Mouse (Mus musculus) B cell, adult 2 months (primary cell): ENCODE measurements around the gene Gfpt1.
"Not testable (repeated sequence)": the region's sequence is repeated elsewhere in the genome, so short reads cannot be mapped to it uniquely, and the experiment has no call there.

Experiments
- DNase-seq, 2 experiments: peaks; one replicate each; pipeline ENCODE4 v3.0.0; 2022

The Gfpt1 gene

GRCm38 (mm10) chr6:87042337-87043130 is at the start of gene Gfpt1:
Gene Gfpt1 (plus strand): TSS chr6:87042846.
- DNase-seq: peak; percentile 96 to 97

DNA sequence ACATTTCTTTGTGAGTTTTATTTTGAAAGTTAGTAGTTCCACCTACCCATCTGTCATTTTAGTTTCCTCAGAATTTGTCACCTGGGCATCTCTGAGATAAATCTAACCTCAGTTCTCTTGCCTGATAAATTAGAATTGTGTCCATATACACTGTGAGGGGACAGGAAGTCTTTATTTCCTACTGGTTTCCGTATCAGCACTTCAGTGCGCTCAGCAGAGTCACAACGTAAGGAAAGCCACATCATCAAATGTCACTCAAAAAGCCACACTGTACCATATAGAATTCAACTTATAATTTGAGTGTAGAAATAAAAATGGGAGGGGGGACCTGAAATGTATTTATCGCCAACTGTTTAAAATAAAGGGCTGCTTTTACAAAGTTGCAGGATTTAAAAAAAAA is 48.4 kb upstream of the Gfpt1 start:
- no peak for DNase-seq

GRCm38 (mm10) chr6:86996629-86997307 is 45.9 kb upstream of the Gfpt1 start:
- no peak for DNase-seq

DNA sequence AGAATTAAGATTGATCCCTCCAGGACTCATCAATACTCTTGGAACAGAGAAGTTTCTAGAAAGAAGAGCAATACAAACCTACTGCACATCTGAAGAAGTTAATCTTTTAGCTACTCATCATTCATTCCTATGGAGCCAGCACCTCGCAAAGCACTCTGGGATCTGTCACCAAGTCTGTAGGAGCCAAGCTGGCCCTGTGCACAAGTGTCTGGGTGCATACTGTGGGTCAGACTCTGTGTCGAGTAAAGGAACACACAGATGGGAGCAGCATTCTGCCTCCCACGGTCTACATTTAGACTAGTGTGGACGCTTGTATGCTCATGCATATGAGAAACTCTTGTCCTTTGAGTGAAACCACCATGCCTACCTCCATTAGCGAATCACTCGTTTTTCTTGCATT is 45.3 kb upstream of the Gfpt1 start:
- no peak for DNase-seq

DNA sequence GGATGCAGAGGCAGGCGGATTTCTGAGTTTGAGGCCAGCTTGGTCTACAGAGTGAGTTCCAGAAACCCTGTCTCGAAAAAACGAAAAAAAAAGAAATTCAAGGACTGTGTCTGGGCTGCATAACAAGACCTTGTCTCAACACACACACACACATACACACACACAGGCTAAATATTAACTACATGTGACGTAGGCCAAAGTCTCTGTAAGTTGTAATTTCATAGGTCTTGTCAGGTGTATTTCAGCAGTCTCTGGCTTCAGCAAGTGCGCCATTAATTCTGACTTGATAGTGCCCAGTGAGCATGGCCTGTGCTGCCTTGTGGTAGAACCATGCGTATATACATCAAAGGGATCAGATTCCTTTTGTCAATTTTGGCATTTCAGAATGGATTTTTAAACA is 40.7 kb upstream of the Gfpt1 start:
- DNase-seq: no peak

GRCm38 (mm10) chr6:87002521-87003055 is 40.1 kb upstream of the Gfpt1 start:
- DNase-seq: peak; percentile 91 to 92

DNA sequence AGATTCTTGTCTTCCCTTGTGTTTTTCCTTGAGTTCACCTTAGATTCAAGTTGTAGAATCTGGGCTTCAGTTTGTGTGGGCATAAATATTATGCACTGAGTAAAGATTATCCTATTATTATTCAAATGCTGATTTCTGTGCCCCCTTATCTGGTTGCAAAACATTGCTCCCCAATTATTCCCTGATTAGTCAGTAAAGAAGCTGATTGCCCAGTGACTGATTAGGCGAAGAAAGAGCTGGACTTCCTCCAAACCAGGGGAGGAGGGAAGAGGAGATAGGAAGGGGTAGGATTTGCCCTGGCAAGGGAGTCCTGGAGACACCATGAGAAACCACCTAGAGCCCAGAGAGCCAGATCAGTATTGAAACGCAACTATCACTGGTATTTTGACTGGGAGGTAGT is 38.5 kb upstream of the Gfpt1 start:
- no peak for DNase-seq

GRCm38 (mm10) chr6:87005577-87005976 is 37.1 kb upstream of the Gfpt1 start:
- no peak for DNase-seq

- DNase-seq: no peak
Measured at GRCm38 (mm10) chr6:87008887-87009286, 33.8 kb upstream of the Gfpt1 start, which contains the start of gene Nfu1. Gene Nfu1 (plus strand): TSS chr6:87009236.

DNA sequence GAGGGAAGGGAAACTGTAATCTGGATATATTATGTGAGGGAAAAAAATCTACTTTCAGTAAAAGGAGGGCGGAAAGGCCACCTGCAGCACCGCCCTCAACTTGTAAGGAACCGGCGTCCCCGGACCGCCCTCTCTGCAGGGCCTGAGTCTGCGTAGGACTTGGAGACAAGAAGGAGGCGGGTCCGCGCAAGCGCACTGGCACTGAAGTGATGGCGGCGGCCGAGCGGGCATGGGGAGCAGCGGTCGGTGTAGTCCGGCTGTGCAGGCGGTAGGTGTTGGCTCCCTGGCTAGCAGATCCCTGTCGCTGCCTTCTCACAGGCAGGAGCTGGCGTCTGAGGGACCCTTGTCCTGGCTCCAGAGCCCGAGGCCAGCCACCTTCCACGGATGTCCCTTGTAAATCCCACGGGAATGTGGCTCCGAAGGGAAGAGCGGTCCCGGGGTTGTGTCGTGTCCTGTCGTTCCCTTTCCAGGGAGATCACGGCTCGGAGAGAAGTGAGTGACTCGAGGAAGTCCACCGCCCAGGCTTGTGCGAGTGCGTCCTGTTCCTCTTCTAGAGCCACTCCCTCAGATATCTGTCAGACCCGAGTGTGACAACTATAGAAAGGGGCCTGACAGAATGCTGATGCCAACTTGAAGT is 32.8 kb upstream of the Gfpt1 start:
- peak; percentile 95 for DNase-seq

- peak; percentile 72 to 75 for DNase-seq
Measured at GRCm38 (mm10) chr6:87016916-87017315, 25.7 kb upstream of the Gfpt1 start.

GRCm38 (mm10) chr6:87018874-87019273 is 23.8 kb upstream of the Gfpt1 start:
- no peak for DNase-seq

DNA sequence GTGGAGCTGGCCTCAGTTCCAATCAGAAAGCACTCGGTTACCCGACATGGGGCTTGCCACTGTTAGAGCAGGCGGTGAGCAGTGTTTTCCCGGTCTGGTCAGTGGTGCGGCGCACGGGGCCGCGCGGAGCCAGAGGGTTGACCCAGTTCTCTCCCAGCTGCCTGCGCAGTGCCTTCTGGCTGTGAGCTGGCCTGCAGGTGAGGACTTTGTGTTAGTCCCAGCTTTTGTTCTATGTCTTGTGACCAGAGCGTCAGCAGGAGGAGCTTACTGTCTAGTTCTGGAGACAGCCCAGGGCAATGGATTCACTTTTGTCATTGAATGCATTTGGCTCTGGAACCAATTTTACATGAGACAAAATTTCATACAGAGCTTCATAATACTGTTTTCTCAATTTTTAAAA is 20.9 kb upstream of the Gfpt1 start:
- no peak for DNase-seq

- DNase-seq: no peak
Measured at GRCm38 (mm10) chr6:87026980-87027379, 15.7 kb upstream of the Gfpt1 start.

DNA sequence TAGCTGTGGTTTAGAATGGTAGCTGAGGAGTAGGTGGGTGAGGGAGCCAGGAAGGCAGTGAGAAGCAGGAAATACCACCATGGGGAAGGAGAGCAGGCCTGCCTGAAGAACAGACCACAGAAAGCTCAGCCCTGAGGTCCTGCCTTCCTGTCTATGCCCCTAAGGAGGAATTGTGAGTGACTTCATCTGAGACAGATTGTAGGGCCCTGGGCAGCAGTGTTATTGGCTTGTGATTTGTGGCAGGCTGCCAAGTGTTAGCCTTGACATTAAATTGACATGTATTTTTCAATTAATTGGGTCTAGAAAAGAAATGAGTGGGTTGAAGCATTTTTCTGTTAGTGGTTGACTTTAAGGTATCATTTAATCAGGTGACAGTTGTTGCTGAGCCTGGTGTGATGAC is 13.8 kb upstream of the Gfpt1 start:
- DNase-seq: no peak

DNA sequence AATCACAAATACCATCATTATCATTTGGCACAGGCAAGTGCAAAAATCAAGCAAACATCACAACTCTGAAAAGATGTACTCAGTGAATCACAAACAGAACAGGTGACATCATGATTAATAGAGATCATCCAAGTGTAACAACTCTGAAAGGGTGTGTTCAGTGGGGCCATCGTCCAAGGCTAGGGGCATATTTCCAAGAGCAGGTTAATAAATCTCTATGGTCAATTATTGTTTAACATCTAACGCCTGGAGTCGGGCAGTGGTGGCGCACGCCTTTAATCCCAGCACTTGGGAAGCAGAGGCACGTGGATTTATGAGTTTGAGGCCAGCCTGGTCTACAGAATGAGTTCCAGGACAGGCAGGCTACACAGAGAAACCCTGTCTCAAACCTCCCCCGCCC is 11.3 kb upstream of the Gfpt1 start:
- not testable (repeated sequence) for DNase-seq

DNA sequence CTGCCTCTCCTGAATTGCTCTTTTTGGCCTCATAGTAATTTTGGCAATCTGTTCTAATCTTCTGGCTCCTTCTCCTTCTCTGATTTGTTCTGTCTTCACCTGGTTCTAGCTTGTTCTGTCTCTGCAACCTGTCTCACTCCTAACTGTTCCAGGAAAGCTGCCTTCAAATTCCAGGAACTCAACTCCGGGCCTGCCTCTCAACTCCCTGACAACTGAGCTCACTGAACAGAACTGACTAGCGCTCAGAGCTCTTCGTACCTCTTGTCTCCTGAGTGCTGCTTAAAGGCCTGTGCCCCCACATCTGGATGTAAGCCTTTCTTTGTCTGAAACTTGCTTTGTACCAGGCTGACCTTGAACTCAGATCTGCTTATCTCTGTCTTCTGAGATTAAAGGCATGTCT is 10.2 kb upstream of the Gfpt1 start:
- DNase-seq: no peak

DNA sequence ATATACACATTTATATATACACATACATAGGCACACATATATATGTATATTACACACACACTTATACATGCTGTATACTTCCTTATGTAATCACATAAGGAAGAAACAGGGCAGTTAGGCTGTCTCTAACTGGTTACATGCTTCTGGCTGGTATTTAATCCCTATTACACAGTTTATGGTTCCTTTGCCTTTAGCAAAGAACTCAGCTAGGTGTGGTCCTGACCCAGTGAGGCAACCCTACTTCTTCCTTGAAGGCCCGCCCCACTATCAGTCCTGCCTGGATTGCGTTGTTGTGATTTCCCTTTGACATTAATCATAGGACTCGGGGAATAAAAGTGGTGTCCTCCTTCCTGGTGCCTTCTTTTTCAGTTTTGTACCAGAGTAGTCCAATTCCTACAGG is 8.3 kb upstream of the Gfpt1 start:
- no peak for DNase-seq

- no peak for DNase-seq
Measured at GRCm38 (mm10) chr6:87037826-87038620, 4.6 kb upstream of the Gfpt1 start.

GRCm38 (mm10) chr6:87039161-87039560 is 3.5 kb upstream of the Gfpt1 start:
- DNase-seq: no peak

DNA sequence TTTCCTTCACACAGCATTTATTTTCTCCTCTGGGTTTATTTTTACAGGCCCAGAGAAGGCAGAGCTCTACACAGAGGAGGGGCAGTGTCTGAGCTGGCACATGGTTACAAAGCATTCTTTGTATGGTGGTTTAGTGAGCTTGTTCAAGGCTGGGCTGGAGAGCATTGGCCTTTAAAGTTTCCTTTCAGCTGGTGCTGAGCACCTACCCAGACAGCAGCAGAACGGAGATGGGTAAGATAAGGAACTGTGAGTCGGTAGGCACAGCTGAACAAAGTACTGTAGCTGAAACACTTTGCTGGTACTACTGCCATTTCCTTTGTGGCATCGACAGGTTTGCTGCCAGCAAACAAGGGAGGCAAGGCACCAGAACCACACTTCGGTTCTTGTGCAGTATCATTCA is 1.7 kb upstream of the Gfpt1 start:
- no peak for DNase-seq

DNA sequence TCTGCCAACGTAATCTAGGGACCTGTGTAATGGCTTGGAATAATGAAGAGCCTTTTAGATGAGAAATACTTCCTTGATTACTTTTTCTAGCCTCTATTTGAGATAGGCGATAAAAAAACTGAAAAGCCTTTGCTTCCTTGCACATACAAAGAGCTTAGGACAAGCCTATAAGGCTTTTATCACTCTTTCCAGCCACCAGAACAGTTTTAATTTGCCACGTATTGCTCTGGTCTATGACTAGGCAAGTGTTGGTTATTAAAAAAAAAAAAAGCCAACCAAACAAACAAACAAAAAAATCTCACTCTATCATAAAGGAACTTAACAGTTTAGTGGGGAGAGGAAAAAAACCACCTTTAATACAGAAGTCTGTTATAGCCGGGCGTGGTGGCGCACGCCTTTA is 1.2 kb upstream of the Gfpt1 start:
- no peak for DNase-seq

- no peak for DNase-seq
Measured at GRCm38 (mm10) chr6:87042004-87042336, 676 bp upstream of the Gfpt1 start.
